Mouse (Mus musculus) lung, postnatal 25 days (tissue): Measurements from ENCODE around the gene Tbc1d1.
"Not testable (repeated sequence)": the region's sequence is repeated elsewhere in the genome, so short reads cannot be mapped to it uniquely, and the experiment has no call there.

Source experiments
- DNase-seq: peaks from one replicate; pipeline ENCODE4 v3.0.0; 2022; ENCODE audit warnings: low spot score

The Tbc1d1 gene

GRCm38 (mm10) chr5:64315088-64315487, 159.0 kb downstream of the Tbc1d1 start:
- peak; percentile 23 for DNase-seq

GRCm38 (mm10) chr5:64323286-64323685, 167.2 kb downstream of the Tbc1d1 start:
- DNase-seq = no peak

- DNase-seq = no peak
Observed at GRCm38 (mm10) chr5:64324353-64324752, 168.2 kb downstream of the Tbc1d1 start.

- no peak for DNase-seq
Observed at GRCm38 (mm10) chr5:64324920-64325319, 168.8 kb downstream of the Tbc1d1 start.

- DNase-seq = no peak
Observed at GRCm38 (mm10) chr5:64325741-64326355, 169.7 kb downstream of the Tbc1d1 start.

- DNase-seq = peak; percentile 73
Observed at GRCm38 (mm10) chr5:64326427-64327181, 170.5 kb downstream of the Tbc1d1 start.

- no peak for DNase-seq
Observed at GRCm38 (mm10) chr5:64327212-64327902, 171.3 kb downstream of the Tbc1d1 start.

GRCm38 (mm10) chr5:64336767-64337408, 180.8 kb downstream of the Tbc1d1 start:
- DNase-seq = peak; percentile 75

GRCm38 (mm10) chr5:64338795-64339194, 182.7 kb downstream of the Tbc1d1 start:
- DNase-seq = not testable (repeated sequence)

GRCm38 (mm10) chr5:64340366-64340765, 184.3 kb downstream of the Tbc1d1 start:
- no peak for DNase-seq

GRCm38 (mm10) chr5:64341671-64342070, 185.6 kb downstream of the Tbc1d1 start:
- DNase-seq = no peak

- no peak for DNase-seq
Observed at GRCm38 (mm10) chr5:64342138-64342537, 186.0 kb downstream of the Tbc1d1 start.

- peak; percentile 42 for DNase-seq
Observed at GRCm38 (mm10) chr5:64343972-64344700, 188.0 kb downstream of the Tbc1d1 start.

GRCm38 (mm10) chr5:64345181-64345735, 189.2 kb downstream of the Tbc1d1 start:
- DNase-seq = peak; percentile 55

GRCm38 (mm10) chr5:64345761-64346160, 189.7 kb downstream of the Tbc1d1 start:
- no peak for DNase-seq

GRCm38 (mm10) chr5:64346343-64346885, 190.3 kb downstream of the Tbc1d1 start:
- DNase-seq = no peak

GRCm38 (mm10) chr5:64348166-64348565, 192.1 kb downstream of the Tbc1d1 start:
- no peak for DNase-seq

- DNase-seq = no peak
Observed at GRCm38 (mm10) chr5:64348780-64349179, 192.7 kb downstream of the Tbc1d1 start.

- no peak for DNase-seq
Observed at GRCm38 (mm10) chr5:64351968-64352367, 195.9 kb downstream of the Tbc1d1 start.

GRCm38 (mm10) chr5:64358639-64359584, 202.8 kb downstream of the Tbc1d1 start:
- DNase-seq = no peak
